Mouse (Mus musculus): ENCODE data around the gene Id2. TPM values are rescaled to one million over a fixed set of nuclear protein-coding genes. Genes with fewer than 3 reads are reported as not detected.

Id2 gene
- polyA plus RNA-seq, 1 experiment = 5.0 TPM

DNA sequence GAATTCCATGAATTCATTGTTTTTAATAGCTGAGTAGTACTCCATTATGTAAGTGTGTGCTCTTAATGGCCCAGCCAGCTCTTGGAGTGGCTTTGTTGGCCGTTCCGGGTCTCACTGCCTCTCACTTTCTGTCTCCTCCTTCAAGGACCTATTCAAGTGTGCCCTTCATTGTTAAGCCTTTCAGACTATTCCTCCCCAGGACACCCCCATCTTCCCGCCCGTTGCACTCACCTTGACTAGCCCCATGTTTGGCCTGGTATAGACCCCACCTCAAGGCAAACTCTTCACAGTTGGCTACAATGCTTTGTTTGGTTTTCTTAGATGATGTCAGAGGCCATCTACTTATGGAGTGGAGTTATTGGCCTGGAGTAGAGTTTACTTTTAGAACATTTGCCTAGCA is 23.8 kb upstream of the Id2 start:
- Histone ChIP-seq H3K36me3 (ENCODE audit: control insufficient read depth, insufficient read depth) (no peaks in the 10 kb centered on the region), H3K4me2 (ENCODE audit: low read depth) (no peak overlapping the region), H3K4me3 (no peak overlapping the region), H3ac (ENCODE audit: control insufficient read depth, insufficient read length) (no peak overlapping the region), H3K79me2 (ENCODE audit: control insufficient read depth, insufficient read depth) (no peaks in the 10 kb centered on the region), H3K27me3 (ENCODE audit: control insufficient read depth, insufficient read depth, insufficient read length) (no peaks in the 10 kb centered on the region)
- TF ChIP-seq TCF3 (IDR thresholded peaks at IDR 0.05; ENCODE audit: insufficient read length, low read depth) (no peak), POLR2AphosphoS2 (IDR thresholded peaks at IDR 0.05; ENCODE audit: insufficient read length, low read depth) (no peak), SRF (IDR thresholded peaks at IDR 0.05; ENCODE audit: control insufficient read depth, insufficient read length, low read depth) (no peak), E2F4 (IDR thresholded peaks at IDR 0.05; ENCODE audit: insufficient read depth) (no peak), MAX (IDR thresholded peaks at IDR 0.05; ENCODE audit: low read depth) (no peak), MYOD1 (IDR thresholded peaks at IDR 0.05; ENCODE audit: control insufficient read depth in 1 of 3, insufficient read length in 2 of 3, low read depth in 2 of 3) (no peak)

- H3K79me2 ChIP-seq (ENCODE audit: control insufficient read depth, insufficient read depth) = no peaks in the 10 kb centered on the region
- H3ac ChIP-seq (ENCODE audit: control insufficient read depth, insufficient read length) = no peak overlapping the region
- no peak for TF ChIP-seq REST (IDR thresholded peaks at IDR 0.05; ENCODE audit: insufficient read depth, insufficient read length)
- no peaks in the 10 kb centered on the region for H3K27me3 ChIP-seq (ENCODE audit: control insufficient read depth, insufficient read depth, insufficient read length)
- H3K4me3 ChIP-seq = no peak overlapping the region
- no peaks in the 10 kb centered on the region for H3K36me3 ChIP-seq (ENCODE audit: control insufficient read depth, insufficient read depth)
- no peak overlapping the region for H3K4me2 ChIP-seq (ENCODE audit: low read depth)
These were observed 22.3 kb upstream of the Id2 start for GRCm38 (mm10) chr12:25119278-25119677.

DNA sequence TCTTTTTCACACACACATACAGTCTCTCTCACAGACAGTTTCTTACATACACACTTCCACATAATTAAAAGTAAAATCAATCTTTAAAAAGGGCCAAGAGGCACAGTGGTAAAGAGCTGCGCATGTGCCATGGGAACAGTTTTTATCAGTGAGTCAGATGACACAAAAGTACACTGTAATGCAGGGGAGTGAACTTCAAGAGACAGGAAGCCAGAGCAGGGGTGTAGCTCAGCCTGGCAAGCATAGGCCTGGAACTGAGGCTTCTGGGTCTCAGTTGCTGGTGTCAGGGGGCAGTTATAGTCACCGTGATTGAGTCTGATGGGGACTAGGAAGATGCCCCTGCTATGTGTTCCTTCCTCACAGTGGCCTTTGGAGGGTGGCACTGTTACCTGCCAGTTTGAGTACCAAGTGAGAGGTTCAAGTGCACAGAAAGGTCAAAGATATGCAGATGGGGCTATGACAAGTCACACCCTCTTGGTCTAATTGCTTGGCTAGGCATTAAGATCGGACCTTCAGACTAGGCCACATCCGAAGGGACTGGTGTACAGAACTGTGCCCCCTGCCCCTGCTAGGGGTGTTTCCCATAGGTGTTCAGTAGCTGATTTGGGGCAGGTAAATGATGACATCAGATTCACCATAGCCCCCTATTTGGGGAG is 21.0 kb upstream of the Id2 start:
- H3K27me3 ChIP-seq (ENCODE audit: control insufficient read depth, insufficient read depth, insufficient read length) = no peaks in the 10 kb centered on the region
- H3K36me3 ChIP-seq (ENCODE audit: control insufficient read depth, insufficient read depth) = no peaks in the 10 kb centered on the region
- TF ChIP-seq SRF (IDR thresholded peaks at IDR 0.05; ENCODE audit: control insufficient read depth, insufficient read length, low read depth) (no peak), REST (IDR thresholded peaks at IDR 0.05; ENCODE audit: insufficient read depth, insufficient read length) (no peak), MYOG (IDR thresholded peaks at IDR 0.05; ENCODE audit: control insufficient read depth in 1 of 3, insufficient read depth in 1 of 3, insufficient read length in 2 of 3, low read depth in 2 of 3) (no peak), POLR2AphosphoS2 (IDR thresholded peaks at IDR 0.05; ENCODE audit: insufficient read length, low read depth) (no peak), TCF12 (IDR thresholded peaks at IDR 0.05; ENCODE audit: insufficient read depth, poor library complexity, severe bottlenecking) (no peak), E2F4 (IDR thresholded peaks at IDR 0.05; ENCODE audit: insufficient read depth) (no peak), MYOD1 (IDR thresholded peaks at IDR 0.05; ENCODE audit: control insufficient read depth in 1 of 3, insufficient read length in 2 of 3, low read depth in 2 of 3) (no peak), CEBPB (IDR thresholded peaks at IDR 0.05; ENCODE audit: insufficient read depth, poor library complexity, severe bottlenecking) (no peak), POLR2A (IDR thresholded peaks at IDR 0.05; ENCODE audit: insufficient read length, low read depth) (no peak), MAX (IDR thresholded peaks at IDR 0.05; ENCODE audit: low read depth) (no peak), USF1 (IDR thresholded peaks at IDR 0.05; ENCODE audit: low read depth) (no peak), TCF3 (IDR thresholded peaks at IDR 0.05; ENCODE audit: insufficient read length, low read depth) (no peak)
- H3ac ChIP-seq (ENCODE audit: control insufficient read depth, insufficient read length) = no peak overlapping the region
- H3K79me2 ChIP-seq (ENCODE audit: control insufficient read depth, insufficient read depth) = no peaks in the 10 kb centered on the region
- H3K4me3 ChIP-seq = no peak overlapping the region
- H3K4me2 ChIP-seq (ENCODE audit: low read depth) = no peak overlapping the region

GRCm38 (mm10) chr12:25116126-25116525 is 19.2 kb upstream of the Id2 start:
- Histone ChIP-seq H3K36me3 (ENCODE audit: control insufficient read depth, insufficient read depth) (no peaks in the 10 kb centered on the region), H3K4me3 (no peak overlapping the region), H3K27me3 (ENCODE audit: control insufficient read depth, insufficient read depth, insufficient read length) (no peaks in the 10 kb centered on the region), H3ac (ENCODE audit: control insufficient read depth, insufficient read length) (no peak overlapping the region), H3K4me2 (ENCODE audit: low read depth) (no peak overlapping the region), H3K79me2 (ENCODE audit: control insufficient read depth, insufficient read depth) (no peaks in the 10 kb centered on the region)
- TF ChIP-seq TCF12 (IDR thresholded peaks at IDR 0.05; ENCODE audit: insufficient read depth, poor library complexity, severe bottlenecking) (no peak), CEBPB (IDR thresholded peaks at IDR 0.05; ENCODE audit: insufficient read depth, poor library complexity, severe bottlenecking) (no peak), MAX (IDR thresholded peaks at IDR 0.05; ENCODE audit: low read depth) (no peak), TCF3 (IDR thresholded peaks at IDR 0.05; ENCODE audit: insufficient read length, low read depth) (no peak), MYOD1 (IDR thresholded peaks at IDR 0.05; ENCODE audit: control insufficient read depth in 1 of 3, insufficient read length in 2 of 3, low read depth in 2 of 3) (no peak), POLR2A (IDR thresholded peaks at IDR 0.05; ENCODE audit: insufficient read length, low read depth) (no peak), REST (IDR thresholded peaks at IDR 0.05; ENCODE audit: insufficient read depth, insufficient read length) (no peak), USF1 (IDR thresholded peaks at IDR 0.05; ENCODE audit: low read depth) (no peak)

DNA sequence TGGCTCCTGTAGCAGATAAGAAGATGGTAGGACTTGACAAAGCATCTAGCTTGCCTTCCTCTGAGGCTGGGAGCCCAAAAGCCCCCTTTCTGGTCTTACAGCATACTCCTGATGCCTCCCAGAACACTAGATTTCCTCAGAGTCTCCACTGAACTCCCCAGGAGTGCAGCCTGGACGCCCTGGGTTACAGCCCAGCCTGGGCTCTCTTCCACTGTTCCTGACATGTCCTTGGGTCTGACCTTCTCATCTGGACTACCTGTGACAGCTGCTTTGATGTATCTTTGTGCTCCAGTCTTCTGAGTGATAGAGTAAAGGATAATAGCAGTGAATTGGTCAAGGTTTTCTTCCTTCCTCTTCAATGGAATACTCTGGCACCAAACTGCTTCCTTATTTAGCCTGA is 17.5 kb upstream of the Id2 start:
- H3K4me2 ChIP-seq (ENCODE audit: low read depth) = no peak overlapping the region
- no peaks in the 10 kb centered on the region for H3K36me3 ChIP-seq (ENCODE audit: control insufficient read depth, insufficient read depth)
- TF ChIP-seq POLR2AphosphoS2 (IDR thresholded peaks at IDR 0.05; ENCODE audit: insufficient read length, low read depth) (no peak), SRF (IDR thresholded peaks at IDR 0.05; ENCODE audit: control insufficient read depth, insufficient read length, low read depth) (no peak)
- no peaks in the 10 kb centered on the region for H3K27me3 ChIP-seq (ENCODE audit: control insufficient read depth, insufficient read depth, insufficient read length)
- no peak overlapping the region for H3ac ChIP-seq (ENCODE audit: control insufficient read depth, insufficient read length)
- no peaks in the 10 kb centered on the region for H3K79me2 ChIP-seq (ENCODE audit: control insufficient read depth, insufficient read depth)
- H3K4me3 ChIP-seq = no peak overlapping the region
